Mouse (Mus musculus) thymus, adult 18-20 months (tissue): ENCODE measurements around the gene Zdhhc19.

ENCODE experiments used
- DNase-seq, 2 experiments: peaks; one replicate each; pipeline ENCODE4 v3.0.0; 2022; ENCODE audit warnings: mixed read lengths in 2 of 2

Zdhhc19 gene

GRCm38 (mm10) chr16:32495965-32496364 is at the start of gene Zdhhc19:
TSS of gene Zdhhc19 (plus strand) at chr16:32496265.
- no peak for DNase-seq

GRCm38 (mm10) chr16:32446563-32447138 is 49.4 kb upstream of the Zdhhc19 start:
- no peak for DNase-seq

- no peak for DNase-seq
Observed at GRCm38 (mm10) chr16:32449665-32450064, 46.4 kb upstream of the Zdhhc19 start.

- DNase-seq = no peak
Observed at GRCm38 (mm10) chr16:32450133-32450532, 45.9 kb upstream of the Zdhhc19 start.

DNA sequence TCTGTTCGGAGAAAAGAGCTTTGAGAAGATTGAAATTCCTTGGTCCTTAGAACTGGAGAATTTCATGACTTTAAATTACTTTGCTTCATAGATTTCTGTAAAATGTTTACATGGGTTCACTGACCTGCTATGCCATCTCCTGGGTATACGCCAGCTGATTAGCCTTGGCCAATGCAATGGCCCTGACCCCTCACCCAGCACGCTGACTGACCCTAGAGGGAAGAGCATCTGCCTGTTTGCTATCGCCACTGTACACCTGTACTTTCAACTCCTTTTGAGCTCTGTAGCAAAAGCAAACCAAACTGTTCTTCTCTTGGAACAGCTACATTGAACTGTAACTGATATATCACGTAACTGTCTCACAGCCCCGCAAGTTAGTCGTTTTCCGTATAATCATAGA is 43.0 kb upstream of the Zdhhc19 start:
- DNase-seq = no peak

DNA sequence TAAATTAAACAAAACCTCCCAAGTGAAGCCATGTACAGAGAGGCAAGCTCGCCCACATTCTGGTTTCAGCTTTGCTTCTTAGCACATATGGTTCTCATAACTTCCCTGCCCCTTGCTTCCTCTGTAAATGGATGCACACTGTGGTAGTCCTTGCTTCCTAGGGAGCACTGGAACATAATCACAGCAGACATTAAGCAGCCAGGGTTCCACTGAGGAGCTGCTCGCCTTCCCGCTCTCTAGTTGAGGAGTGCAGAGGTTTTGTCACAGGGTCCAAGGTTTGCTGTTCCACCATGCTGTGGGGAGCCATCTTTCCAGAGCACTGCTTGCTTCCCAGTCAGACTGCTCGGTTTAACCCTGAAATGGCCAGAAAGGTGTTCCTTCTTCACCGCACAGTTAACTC is 41.4 kb upstream of the Zdhhc19 start:
- DNase-seq = no peak

DNA sequence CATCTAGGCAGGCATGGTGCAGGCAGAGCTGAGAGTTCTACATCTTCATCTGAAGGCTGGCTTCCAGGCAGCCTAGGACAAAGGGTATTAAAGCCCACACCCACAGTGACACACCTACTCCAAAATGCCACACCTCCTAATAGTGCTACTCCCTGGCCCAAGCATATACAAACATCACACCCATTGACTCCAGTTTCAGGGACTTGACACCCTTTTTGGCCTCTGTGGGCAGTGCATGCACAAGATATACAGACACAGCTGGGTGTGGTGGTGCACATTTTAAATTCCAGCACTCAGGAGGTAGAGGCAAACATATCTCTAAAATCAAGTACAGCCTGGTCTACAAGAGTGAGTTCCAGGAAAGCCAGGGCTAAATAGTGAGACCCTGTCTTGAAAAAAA is 40.0 kb upstream of the Zdhhc19 start:
- no peak for DNase-seq

GRCm38 (mm10) chr16:32456761-32457160 is 39.3 kb upstream of the Zdhhc19 start:
- DNase-seq = no peak

DNA sequence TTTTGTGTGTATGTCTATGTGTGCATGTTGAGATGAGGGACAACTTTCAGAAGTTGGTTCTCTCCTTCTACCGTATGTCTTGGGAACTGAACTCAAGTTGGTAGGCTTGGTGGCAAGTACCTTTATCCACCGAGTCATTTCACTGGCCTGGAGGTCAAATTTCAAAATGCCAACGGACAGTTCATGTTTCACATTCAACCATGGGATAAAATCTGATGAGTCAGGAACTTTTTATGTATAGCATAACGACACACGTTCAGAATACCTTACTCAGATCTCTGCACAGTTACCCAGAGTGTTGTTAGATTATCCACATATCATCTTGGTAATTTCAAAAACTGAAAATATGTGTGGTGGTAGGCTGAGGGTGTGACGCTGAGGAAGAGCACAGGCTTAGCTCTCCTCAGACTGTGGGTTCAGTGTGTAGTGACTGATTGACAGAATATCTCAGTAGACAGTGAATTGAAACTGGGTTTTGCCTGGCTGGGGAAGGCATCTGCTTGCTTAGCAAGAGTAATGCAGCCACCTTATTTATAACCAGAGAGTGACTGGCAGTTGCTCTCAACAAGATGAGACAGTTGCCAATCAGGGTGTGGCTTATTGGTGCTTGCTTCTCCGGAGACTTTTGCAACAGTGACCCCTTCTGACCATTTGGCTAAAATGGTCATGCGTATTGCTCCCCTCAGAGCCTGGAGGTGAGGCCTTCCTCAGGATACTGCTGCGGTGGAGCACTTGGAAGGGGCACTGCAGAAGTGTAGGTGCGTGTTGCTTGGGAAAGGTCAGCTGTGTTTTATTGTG is 38.3 kb upstream of the Zdhhc19 start:
- DNase-seq = peak; percentile 5 to 21

DNA sequence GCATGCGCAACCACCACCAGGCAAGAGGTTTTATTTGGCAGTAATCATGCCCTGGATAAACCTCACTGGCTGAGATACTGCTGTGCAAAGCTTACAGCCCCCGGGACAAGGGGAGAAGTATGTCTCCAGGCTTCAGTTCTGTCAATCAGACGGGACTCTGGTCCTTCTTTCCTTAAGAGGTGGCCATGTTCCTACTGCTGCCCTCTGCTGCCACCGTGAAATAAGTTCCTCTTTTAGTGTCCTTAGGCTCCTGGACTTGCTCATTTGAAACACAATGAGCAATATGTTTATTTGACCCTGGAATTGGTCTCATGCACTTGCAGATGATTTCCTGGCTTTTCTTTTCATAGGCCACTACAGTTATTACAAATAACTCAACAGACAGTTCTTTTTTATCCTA is 35.5 kb upstream of the Zdhhc19 start:
- DNase-seq = no peak

DNA sequence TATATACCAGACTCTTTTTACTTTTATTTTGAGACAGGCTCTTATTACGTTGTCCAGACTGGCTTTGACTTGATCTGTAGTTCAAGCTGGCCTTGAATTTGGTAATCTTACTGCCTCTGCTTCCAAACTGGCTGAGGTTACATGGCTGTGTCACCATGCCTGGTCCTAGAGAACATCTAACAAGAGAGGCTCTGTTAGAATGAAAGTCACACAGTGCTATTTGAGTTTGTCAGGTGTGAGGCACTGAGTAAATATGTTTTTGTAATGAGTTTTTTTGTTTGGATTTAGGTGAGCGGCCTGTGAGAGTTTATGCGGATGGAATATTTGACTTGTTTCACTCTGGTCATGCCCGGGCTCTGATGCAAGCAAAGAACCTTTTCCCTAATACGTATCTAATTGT is 34.4 kb upstream of the Zdhhc19 start:
- no peak for DNase-seq

GRCm38 (mm10) chr16:32462950-32463349 is 33.1 kb upstream of the Zdhhc19 start:
- no peak for DNase-seq

DNA sequence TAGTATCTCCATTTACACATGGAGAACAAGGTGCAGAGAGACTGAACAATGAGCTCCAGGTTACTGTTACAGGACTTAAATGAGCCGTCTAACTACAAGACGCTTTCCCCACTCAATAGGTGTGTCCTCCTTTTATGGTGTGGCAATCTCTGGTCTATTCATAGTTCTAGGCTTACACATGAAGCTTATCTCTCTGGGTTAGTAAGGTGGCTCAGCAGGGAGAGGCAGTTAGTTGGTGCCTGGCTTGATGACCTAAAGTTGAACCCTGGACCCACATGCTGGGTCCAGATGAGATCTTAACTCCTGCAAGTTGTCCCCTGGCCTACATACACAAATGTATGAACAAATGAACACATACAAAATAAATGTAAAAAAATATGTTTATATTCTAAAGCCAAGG is 32.6 kb upstream of the Zdhhc19 start:
- no peak for DNase-seq

DNA sequence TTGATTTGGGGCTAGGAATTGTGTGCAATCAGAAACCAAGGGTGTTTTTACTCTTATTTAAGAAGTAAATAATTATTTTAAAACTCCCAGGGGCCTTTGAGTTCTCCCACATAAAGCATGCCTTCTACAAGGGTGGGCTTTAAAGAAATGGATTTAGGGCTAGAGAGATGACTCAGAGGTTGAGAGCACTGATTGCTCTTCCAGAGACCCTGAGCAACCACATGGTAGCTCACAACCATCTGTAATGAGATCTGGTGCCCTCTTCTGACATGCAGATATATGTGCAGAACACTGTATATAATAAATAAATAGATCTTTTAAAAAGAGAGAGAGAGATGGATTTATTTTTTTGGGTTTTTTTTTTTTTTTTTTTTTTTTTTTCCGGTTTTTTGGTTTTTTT is 31.2 kb upstream of the Zdhhc19 start:
- DNase-seq = no peak

DNA sequence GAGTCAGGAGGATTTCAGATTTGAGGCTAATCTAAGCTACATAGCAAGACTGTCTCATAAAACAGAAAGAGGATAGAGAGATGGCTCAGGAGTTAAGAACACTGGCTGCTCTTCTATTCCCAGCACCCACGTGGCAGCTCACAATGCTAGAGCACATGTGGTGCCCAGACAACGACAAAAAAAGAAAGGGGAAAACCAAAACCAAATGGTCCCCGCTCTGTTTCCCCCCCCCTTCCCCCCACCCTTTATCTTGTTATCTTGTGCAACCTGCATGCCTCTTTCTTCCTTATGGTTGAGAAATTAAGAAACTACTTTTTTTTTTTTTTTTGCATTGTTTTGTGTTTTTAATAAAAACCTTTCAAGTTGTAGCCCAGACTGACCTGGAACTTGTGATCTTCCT is 27.6 kb upstream of the Zdhhc19 start:
- DNase-seq = no peak

- no peak for DNase-seq
Observed at GRCm38 (mm10) chr16:32469404-32470105, 26.5 kb upstream of the Zdhhc19 start.

DNA sequence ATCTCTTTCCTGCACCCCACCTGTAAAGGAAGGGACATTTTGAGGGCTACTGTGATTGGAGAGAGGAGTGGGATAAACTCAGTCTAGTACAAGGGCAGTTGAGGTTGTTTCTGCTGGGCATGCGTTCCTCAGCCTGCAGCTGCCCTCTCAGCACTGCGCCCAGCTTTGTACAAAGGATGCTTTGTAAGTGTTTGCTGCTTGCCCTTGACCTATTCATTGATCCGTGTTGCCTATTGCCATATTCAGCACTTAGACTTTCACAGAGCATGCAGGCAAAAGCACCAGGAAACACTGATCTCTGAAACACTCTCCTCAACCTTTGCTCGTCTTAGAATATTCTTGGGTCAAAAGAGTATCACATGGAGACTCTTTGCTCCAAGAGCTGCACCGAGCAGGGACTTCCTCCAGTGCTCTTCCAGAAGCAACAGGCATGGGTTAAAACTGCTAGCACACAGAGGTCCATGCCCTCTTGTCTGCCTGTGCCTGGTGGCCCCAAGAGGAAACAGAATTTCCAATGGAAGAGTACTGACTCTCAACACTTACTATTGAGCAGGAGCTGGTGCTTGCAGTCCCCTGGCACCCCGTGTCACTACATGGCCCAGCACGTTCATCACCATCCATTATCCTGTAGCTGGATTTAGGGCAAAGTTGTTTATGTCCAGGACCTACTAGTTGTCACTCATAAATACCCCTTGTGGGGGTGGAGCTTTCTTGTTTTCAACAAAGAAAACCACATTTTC is 23.6 kb upstream of the Zdhhc19 start:
- no peak for DNase-seq

DNA sequence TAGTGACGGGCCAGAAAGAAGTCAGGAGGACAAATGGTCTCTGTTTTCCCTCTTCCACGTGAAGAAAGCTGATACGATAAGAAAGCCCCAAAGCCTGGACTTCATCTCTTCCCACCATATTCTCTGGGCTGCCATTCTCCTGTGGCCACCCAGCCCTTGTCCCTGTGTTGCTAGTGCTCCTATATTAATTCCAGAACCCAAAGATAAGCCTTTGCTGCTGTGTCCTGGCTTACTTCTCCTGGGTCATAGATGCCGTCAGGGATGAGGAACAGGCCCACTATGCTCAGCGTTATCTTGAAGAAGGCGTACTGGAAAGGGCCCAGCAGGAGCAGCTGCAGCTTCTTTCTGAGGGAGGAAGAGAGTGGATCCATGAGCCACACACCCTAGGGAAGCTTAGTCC is 18.8 kb upstream of the Zdhhc19 start:
- no peak for DNase-seq

GRCm38 (mm10) chr16:32479415-32479814 is 16.6 kb upstream of the Zdhhc19 start:
- no peak for DNase-seq

DNA sequence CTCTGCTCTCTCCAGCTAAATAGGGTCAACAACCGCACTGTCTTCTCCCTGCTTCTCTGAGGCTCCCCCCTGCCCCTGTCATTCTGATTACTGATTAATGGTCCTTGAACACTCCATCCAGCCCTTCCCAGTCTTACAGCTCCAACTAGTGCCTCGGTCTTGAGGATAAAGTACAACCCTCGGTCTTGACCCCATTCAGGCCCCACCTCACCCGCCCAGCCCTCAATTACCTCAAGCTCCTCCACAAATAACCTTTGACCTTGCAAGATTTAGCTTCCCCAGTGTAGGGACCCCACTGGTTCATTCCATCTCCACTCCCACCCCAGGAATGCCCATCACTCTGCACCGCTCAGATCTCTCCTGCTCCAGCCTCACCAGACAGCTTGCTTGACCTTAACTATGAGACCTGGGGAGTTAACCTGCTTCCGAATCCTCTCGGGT is 11.6 kb upstream of the Zdhhc19 start:
- no peak for DNase-seq

GRCm38 (mm10) chr16:32485209-32485608 is 10.9 kb upstream of the Zdhhc19 start:
- no peak for DNase-seq

GRCm38 (mm10) chr16:32486046-32486445 is 10.0 kb upstream of the Zdhhc19 start:
- DNase-seq = no peak
